Mouse (Mus musculus): ENCODE results near the gene Ric1. TPM values are rescaled to one million over a fixed set of nuclear protein-coding genes. Genes with fewer than 3 reads are reported as not detected.

Gene Ric1
- polyA plus RNA-seq, 1 experiment from 2014 or later = 6.7 TPM

Other genes with a start within 250 kb of the Ric1 start
- gene Insl6, start 196.9 kb upstream of the Ric1 start, polyA plus RNA-seq (2015; fragmentation: Nextera tagmentation; extraction: Ambion mirVana) = 4.0 and 4.7 TPM in 2 replicates
- not detected in 2 replicates for gene Rln1, start 187.6 kb upstream of the Ric1 start, polyA plus RNA-seq (2015; fragmentation: Nextera tagmentation; extraction: Ambion mirVana)
- 53.1 and 88.0 TPM in 2 replicates for gene Plgrkt, start 154.9 kb upstream of the Ric1 start, polyA plus RNA-seq (2015; fragmentation: Nextera tagmentation; extraction: Ambion mirVana)
- 1.6 and 4.1 TPM in 2 replicates for gene Cd274, start 154.8 kb upstream of the Ric1 start, polyA plus RNA-seq (2015; fragmentation: Nextera tagmentation; extraction: Ambion mirVana)
- 0.26 and 0.41 TPM in 2 replicates for gene Pdcd1lg2, start 111.4 kb upstream of the Ric1 start, polyA plus RNA-seq (2015; fragmentation: Nextera tagmentation; extraction: Ambion mirVana)
- 8.1 and 8.8 TPM in 2 replicates for gene Ermp1, start 126.1 kb downstream of the Ric1 start, polyA plus RNA-seq (2015; fragmentation: Nextera tagmentation; extraction: Ambion mirVana)
- 1.2 and 2.0 TPM in 2 replicates for gene Mlana, start 175.5 kb downstream of the Ric1 start, polyA plus RNA-seq (2015; fragmentation: Nextera tagmentation; extraction: Ambion mirVana)

All from heart, embryonic 16.5 days (tissue).